Mouse (Mus musculus): ENCODE data around the gene Unc5a. TPM values are rescaled to one million over a fixed set of nuclear protein-coding genes. Genes with fewer than 3 reads are reported as not detected.

Unc5a gene
- total RNA-seq, 1 experiment, result 0.31 TPM

DNA sequence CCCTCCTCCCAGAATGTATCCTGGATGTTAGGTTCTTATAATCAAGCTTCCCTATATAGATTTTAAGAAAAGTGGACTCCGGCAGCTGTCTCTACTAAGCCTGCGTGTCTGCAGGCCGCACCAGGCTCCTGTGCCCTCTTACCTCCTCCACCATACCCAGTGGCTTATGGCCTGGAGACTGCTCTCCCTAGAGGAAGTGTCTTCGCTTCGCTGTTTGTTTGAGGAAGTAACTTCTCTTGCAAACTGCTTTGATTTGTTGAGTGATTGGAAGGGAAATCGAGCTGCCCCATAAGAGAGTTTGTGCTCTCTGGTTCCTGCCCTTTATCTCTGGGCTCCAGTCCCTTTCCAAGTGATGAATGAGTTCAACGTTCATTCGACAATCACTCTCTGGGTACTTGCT lies 33.8 kb downstream of the Unc5a start:
- no peak for DNase-seq (ENCODE audit: low read depth, low spot score)
- no peaks in the 10 kb centered on the region for H3K9me3 ChIP-seq (ENCODE audit: control insufficient read depth, insufficient read depth, low read depth, low read length)
- H3K9ac ChIP-seq (ENCODE audit: insufficient read depth, low read depth, low read length, poor library complexity, severe bottlenecking), result no peak overlapping the region
- H3K36me3 ChIP-seq (ENCODE audit: control insufficient read depth, insufficient read depth, low read length, poor library complexity, severe bottlenecking), result no peaks in the 10 kb centered on the region
- no peaks in the 10 kb centered on the region for H3K4me1 ChIP-seq (ENCODE audit: control insufficient read depth in 2 of 2, insufficient read depth in 2 of 2, low read length in 2 of 2, poor library complexity in 1 of 2)
- H3K27ac ChIP-seq (ENCODE audit: insufficient read depth, low read depth, low read length, poor library complexity, severe bottlenecking), result no peak overlapping the region
- H3K4me3 ChIP-seq (ENCODE audit: insufficient read depth in 1 of 2, low read depth in 1 of 2, low read length in 2 of 2, poor library complexity in 1 of 2, severe bottlenecking in 1 of 2), result no peak overlapping the region
- in situ Hi-C loops (cut with MboI; ENCODE audit: low sequenced_read_pairs in 2 of 2, unreplicated experiment in 2 of 2), result no loop called here
- TF ChIP-seq HCFC1 (IDR thresholded peaks at IDR 0.05; ENCODE audit: borderline replicate concordance, insufficient read depth, low read length) (no peak), CHD2 (IDR thresholded peaks at IDR 0.05; ENCODE audit: low read depth, low read length) (no peak), ZNF384 (IDR thresholded peaks at IDR 0.05; ENCODE audit: low read depth, low read length) (no peak), MAFK (IDR thresholded peaks at IDR 0.05; ENCODE audit: insufficient read depth, low read depth, low read length) (no peak)

- Histone ChIP-seq H3K9ac (ENCODE audit: insufficient read depth, low read depth, low read length, poor library complexity, severe bottlenecking) (no peak overlapping the region), H3K9me3 (ENCODE audit: control insufficient read depth, insufficient read depth, low read depth, low read length) (no peaks in the 10 kb centered on the region), H3K4me3 (ENCODE audit: insufficient read depth in 1 of 2, low read depth in 1 of 2, low read length in 2 of 2, poor library complexity in 1 of 2, severe bottlenecking in 1 of 2) (no peak overlapping the region), H3K36me3 (ENCODE audit: control insufficient read depth, insufficient read depth, low read length, poor library complexity, severe bottlenecking) (no peaks in the 10 kb centered on the region), H3K4me1 (ENCODE audit: control insufficient read depth in 2 of 2, insufficient read depth in 2 of 2, low read length in 2 of 2, poor library complexity in 1 of 2) (no peaks in the 10 kb centered on the region), H3K27ac (ENCODE audit: insufficient read depth, low read depth, low read length, poor library complexity, severe bottlenecking) (no peak overlapping the region)
- in situ Hi-C loops (cut with MboI; ENCODE audit: low sequenced_read_pairs in 2 of 2, unreplicated experiment in 2 of 2), result no loop called here
- TF ChIP-seq ZC3H11A (IDR thresholded peaks at IDR 0.05; ENCODE audit: borderline replicate concordance, low read depth, low read length) (no peak), HCFC1 (IDR thresholded peaks at IDR 0.05; ENCODE audit: borderline replicate concordance, insufficient read depth, low read length) (no peak), CHD2 (IDR thresholded peaks at IDR 0.05; ENCODE audit: low read depth, low read length) (no peak), ZNF384 (IDR thresholded peaks at IDR 0.05; ENCODE audit: low read depth, low read length) (no peak), MAFK (IDR thresholded peaks at IDR 0.05; ENCODE audit: insufficient read depth, low read depth, low read length) (no peak)
- peak; percentile 65 for DNase-seq (ENCODE audit: low read depth, low spot score)
Observed at GRCm38 (mm10) chr13:54983614-54984013, 34.4 kb downstream of the Unc5a start.

GRCm38 (mm10) chr13:54987405-54987804 lies 38.2 kb downstream of the Unc5a start:
- Histone ChIP-seq H3K36me3 (ENCODE audit: control insufficient read depth, insufficient read depth, low read length, poor library complexity, severe bottlenecking) (no peaks in the 10 kb centered on the region), H3K9ac (ENCODE audit: insufficient read depth, low read depth, low read length, poor library complexity, severe bottlenecking) (no peak overlapping the region), H3K4me1 (ENCODE audit: control insufficient read depth in 2 of 2, insufficient read depth in 2 of 2, low read length in 2 of 2, poor library complexity in 1 of 2) (no peaks in the 10 kb centered on the region), H3K4me3 (ENCODE audit: insufficient read depth in 1 of 2, low read depth in 1 of 2, low read length in 2 of 2, poor library complexity in 1 of 2, severe bottlenecking in 1 of 2) (no peak overlapping the region), H3K27ac (ENCODE audit: insufficient read depth, low read depth, low read length, poor library complexity, severe bottlenecking) (no peak overlapping the region), H3K9me3 (ENCODE audit: control insufficient read depth, insufficient read depth, low read depth, low read length) (no peaks in the 10 kb centered on the region)
- in situ Hi-C loops (cut with MboI; ENCODE audit: low sequenced_read_pairs in 2 of 2, unreplicated experiment in 2 of 2), result no loop called here
- no peak for DNase-seq (ENCODE audit: low read depth, low spot score)
- no peak for TF ChIP-seq ZC3H11A (IDR thresholded peaks at IDR 0.05; ENCODE audit: borderline replicate concordance, low read depth, low read length)
- no peak for TF ChIP-seq ZNF384 (IDR thresholded peaks at IDR 0.05; ENCODE audit: low read depth, low read length)
- no peak for TF ChIP-seq MAFK (IDR thresholded peaks at IDR 0.05; ENCODE audit: insufficient read depth, low read depth, low read length)
- TF ChIP-seq CHD2 (IDR thresholded peaks at IDR 0.05; ENCODE audit: low read depth, low read length), result no peak
- no peak for TF ChIP-seq HCFC1 (IDR thresholded peaks at IDR 0.05; ENCODE audit: borderline replicate concordance, insufficient read depth, low read length)

DNA sequence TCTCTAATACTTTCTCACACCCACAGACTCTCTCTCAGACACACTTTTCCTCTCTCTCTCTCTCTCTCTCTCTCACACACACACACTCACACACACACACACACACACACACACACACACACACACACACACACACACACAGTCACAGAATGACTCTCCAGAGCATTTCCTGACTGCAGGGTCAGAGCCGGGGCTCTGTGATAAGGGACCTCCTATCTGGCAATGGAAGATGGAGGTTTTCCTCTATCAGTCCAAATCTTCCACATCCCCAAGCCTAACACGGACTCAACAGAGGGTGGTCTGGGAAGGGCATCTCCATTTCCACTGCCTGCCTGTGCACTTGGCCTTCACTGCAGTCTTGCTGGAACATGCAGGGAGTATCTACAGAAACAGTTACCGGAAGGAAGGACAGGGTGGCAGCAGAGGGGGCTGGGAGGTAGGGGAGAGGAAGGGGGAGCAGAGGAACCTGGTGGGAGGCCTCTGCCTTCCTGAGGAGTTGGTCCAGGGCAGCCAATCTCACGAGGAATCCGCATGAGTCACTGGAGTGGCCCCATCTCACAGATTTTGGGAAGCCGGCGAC lies 39.1 kb downstream of the Unc5a start:
- TF ChIP-seq CHD2 (IDR thresholded peaks at IDR 0.05; ENCODE audit: low read depth, low read length) (no peak), ZC3H11A (IDR thresholded peaks at IDR 0.05; ENCODE audit: borderline replicate concordance, low read depth, low read length) (no peak), HCFC1 (IDR thresholded peaks at IDR 0.05; ENCODE audit: borderline replicate concordance, insufficient read depth, low read length) (no peak), ZNF384 (IDR thresholded peaks at IDR 0.05; ENCODE audit: low read depth, low read length) (no peak), MAFK (IDR thresholded peaks at IDR 0.05; ENCODE audit: insufficient read depth, low read depth, low read length) (no peak)
- no peak overlapping the region for H3K9ac ChIP-seq (ENCODE audit: insufficient read depth, low read depth, low read length, poor library complexity, severe bottlenecking)
- no peaks in the 10 kb centered on the region for H3K36me3 ChIP-seq (ENCODE audit: control insufficient read depth, insufficient read depth, low read length, poor library complexity, severe bottlenecking)
- H3K4me1 ChIP-seq (ENCODE audit: control insufficient read depth in 2 of 2, insufficient read depth in 2 of 2, low read length in 2 of 2, poor library complexity in 1 of 2), result no peaks in the 10 kb centered on the region
- no peaks in the 10 kb centered on the region for H3K9me3 ChIP-seq (ENCODE audit: control insufficient read depth, insufficient read depth, low read depth, low read length)
- no peak overlapping the region for H3K27ac ChIP-seq (ENCODE audit: insufficient read depth, low read depth, low read length, poor library complexity, severe bottlenecking)
- no peak for DNase-seq (ENCODE audit: low read depth, low spot score)
- no peak overlapping the region for H3K4me3 ChIP-seq (ENCODE audit: insufficient read depth in 1 of 2, low read depth in 1 of 2, low read length in 2 of 2, poor library complexity in 1 of 2, severe bottlenecking in 1 of 2)
- in situ Hi-C loops (cut with MboI; ENCODE audit: low sequenced_read_pairs in 2 of 2, unreplicated experiment in 2 of 2), result no loop called here

- no peaks in the 10 kb centered on the region for H3K36me3 ChIP-seq (ENCODE audit: control insufficient read depth, insufficient read depth, low read length, poor library complexity, severe bottlenecking)
- TF ChIP-seq CHD2 (IDR thresholded peaks at IDR 0.05; ENCODE audit: low read depth, low read length) (no peak), HCFC1 (IDR thresholded peaks at IDR 0.05; ENCODE audit: borderline replicate concordance, insufficient read depth, low read length) (no peak), ZC3H11A (IDR thresholded peaks at IDR 0.05; ENCODE audit: borderline replicate concordance, low read depth, low read length) (no peak), MAFK (IDR thresholded peaks at IDR 0.05; ENCODE audit: insufficient read depth, low read depth, low read length) (no peak), ZNF384 (IDR thresholded peaks at IDR 0.05; ENCODE audit: low read depth, low read length) (no peak)
- H3K4me1 ChIP-seq (ENCODE audit: control insufficient read depth in 2 of 2, insufficient read depth in 2 of 2, low read length in 2 of 2, poor library complexity in 1 of 2), result 0 out of 4 replicates have a peak, but pooled peaks cover 0 to 3% of the 10 kb centered on the region in 2 experiments
Observed at GRCm38 (mm10) chr13:54992215-54992614, 43.0 kb downstream of the Unc5a start.

More at GRCm38 (mm10) chr13:54992215-54992614, 43.0 kb downstream of the Unc5a start:
- H3K4me3 ChIP-seq (ENCODE audit: insufficient read depth in 1 of 2, low read depth in 1 of 2, low read length in 2 of 2, poor library complexity in 1 of 2, severe bottlenecking in 1 of 2), result no peak overlapping the region
- in situ Hi-C loops (cut with MboI; ENCODE audit: low sequenced_read_pairs in 2 of 2, unreplicated experiment in 2 of 2), result no loop called here
- no peak for DNase-seq (ENCODE audit: low read depth, low spot score)
- no peak overlapping the region for H3K27ac ChIP-seq (ENCODE audit: insufficient read depth, low read depth, low read length, poor library complexity, severe bottlenecking)
- no peak overlapping the region for H3K9ac ChIP-seq (ENCODE audit: insufficient read depth, low read depth, low read length, poor library complexity, severe bottlenecking)
- no peaks in the 10 kb centered on the region for H3K9me3 ChIP-seq (ENCODE audit: control insufficient read depth, insufficient read depth, low read depth, low read length)
